Mouse (Mus musculus) G1E (cell line): ENCODE data around the gene Pmm2. TPM values are rescaled to one million over a fixed set of nuclear protein-coding genes. Genes with fewer than 3 reads are reported as not detected.

ENCODE experiments used
- ATAC-seq: 2 replicates; pipeline ENCODE4 v1.8.0; 2016; ENCODE audit warnings: mild to moderate bottlenecking; ENCODE audit not compliant: insufficient number of reproducible peaks, poor library complexity, low FRiP score, severe bottlenecking; ENCODE audit errors: extremely low read depth
- DNase-seq: peaks from one replicate; pipeline ENCODE4 v3.0.0; 2012; ENCODE audit warnings: low spot score
- H3K27me3 ChIP-seq: 2 replicates; pipeline ENCODE4 v1.6.1; 2012; ENCODE audit warnings: mild to moderate bottlenecking, low read length, inconsistent platforms; ENCODE audit not compliant: insufficient read depth
- H3K36me3 ChIP-seq: replicated peaks from 2 replicates; pipeline ENCODE3; 2012; ENCODE audit warnings: mild to moderate bottlenecking, inconsistent platforms
- H3K4me1 ChIP-seq: 2 replicates; pipeline ENCODE4 v1.6.1; 2012; ENCODE audit warnings: low read depth, low read length, inconsistent platforms, mixed read lengths; ENCODE audit not compliant: insufficient read depth
- H3K4me3 ChIP-seq: 2 replicates; pipeline ENCODE4 v1.5.1; 2012; ENCODE audit warnings: low read depth, mild to moderate bottlenecking, inconsistent platforms, low read length, moderate library complexity, mixed read lengths
- H3K9me3 ChIP-seq: replicated peaks from 2 replicates; pipeline ENCODE4 v1.6.1; 2012; ENCODE audit warnings: inconsistent platforms
- CTCF ChIP-seq: IDR thresholded peaks from 2 replicates; pipeline ENCODE4 v1.5.1; 2012; ENCODE audit warnings: low read depth, low read length, inconsistent platforms, mixed read lengths
- GATA1 ChIP-seq: IDR thresholded peaks from 2 replicates; pipeline ENCODE4 v1.6.1; 2012; ENCODE audit warnings: borderline replicate concordance, low read length, inconsistent platforms, mixed read lengths
- GATA2 ChIP-seq: IDR thresholded peaks from 2 replicates; pipeline ENCODE4 v1.6.1; 2012; ENCODE audit warnings: low read depth, low read length, inconsistent platforms, borderline replicate concordance
- POLR2AphosphoS5 ChIP-seq: IDR thresholded peaks from 2 replicates; pipeline ENCODE4 v1.6.1; 2012; ENCODE audit warnings: low read depth, low read length, inconsistent platforms; ENCODE audit not compliant: insufficient replicate concordance
- TAL1 ChIP-seq: conservative IDR thresholded peaks from 2 replicates; pipeline ENCODE4 v1.6.1; 2012; ENCODE audit warnings: low read depth, low read length, inconsistent platforms, mixed read lengths
- polyA plus RNA-seq: library from polyadenylated mRNA; stranded (reverse); fragments of >175 nt; gene quantifications from 2 replicates; pipeline ENCODE4 v1.2.3, GENCODE M21; 2012
- total RNA-seq, 2 experiments: library from RNA; stranded (forward) in 1 of 2; stranded (reverse) in 1 of 2; fragments of 200-1000 nt in 1 of 2; fragments of >200 nt in 1 of 2; fragmentation: Nextera tagmentation in 1 of 2; gene quantifications; 2 replicates each; pipeline ENCODE4 v1.2.3; 2014 to 2017

The Pmm2 gene
- total and polyA plus RNA-seq, 3 experiments = 28.2 to 127 (median 57.3) TPM

DNA sequence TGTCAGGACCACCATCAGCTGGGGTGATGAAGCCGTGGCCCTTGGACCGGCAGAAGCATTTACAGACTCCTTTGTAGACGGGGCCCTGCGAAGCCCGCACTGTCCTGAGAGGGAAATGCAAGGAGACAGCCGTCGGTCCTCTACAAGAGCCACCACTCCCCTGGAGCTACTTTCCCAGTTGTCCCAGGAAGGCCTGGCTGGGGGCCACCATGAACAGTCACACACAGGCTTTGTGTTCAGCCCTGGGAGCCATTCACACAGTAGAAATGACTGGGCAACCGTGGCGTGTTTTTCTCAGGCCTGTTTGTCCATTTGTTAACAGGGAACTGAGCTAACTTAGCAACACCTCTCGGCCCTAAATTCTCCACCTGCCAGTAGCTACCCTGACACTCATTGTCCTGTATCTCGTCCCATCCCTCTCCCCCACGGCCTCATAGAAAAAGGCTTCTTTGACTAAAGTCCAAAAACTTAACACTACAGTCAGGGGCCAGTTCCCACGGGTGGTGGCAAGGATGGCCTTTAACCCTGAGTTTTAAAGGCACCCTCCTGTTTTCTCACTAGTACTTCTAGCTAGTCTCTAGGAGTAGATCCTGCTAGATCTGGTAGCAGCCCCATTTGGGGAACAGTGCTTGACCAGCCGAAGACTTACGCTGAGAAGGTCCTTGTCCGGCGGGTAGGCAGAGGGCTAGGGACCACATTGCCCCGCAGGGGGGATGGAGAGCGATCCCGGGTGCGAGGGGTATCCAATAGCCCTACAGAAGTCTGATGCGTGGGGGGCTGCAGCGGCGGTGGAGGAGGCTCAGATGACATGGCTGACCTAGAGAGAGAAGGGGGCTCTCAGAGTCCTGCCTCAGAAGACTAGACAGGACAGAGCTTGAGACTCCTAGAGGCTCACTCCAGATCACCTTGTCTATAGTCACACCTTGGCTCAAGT, 26.4 kb downstream of the Pmm2 start:
- H3K4me1 ChIP-seq = peaks cover 51% of the 10 kb centered on the region
- TF ChIP-seq GATA2 (no peak), POLR2AphosphoS5 (no peak)
- no peaks in the 10 kb centered on the region for H3K27me3 ChIP-seq
- H3K9me3 ChIP-seq = no peaks in the 10 kb centered on the region
- no peak overlapping the region for H3K4me3 ChIP-seq
- H3K36me3 ChIP-seq = peaks cover 90% of the 10 kb centered on the region
- ATAC-seq = no peak
- DNase-seq = no peak

- no peak for DNase-seq
- Histone ChIP-seq H3K9me3 (no peaks in the 10 kb centered on the region), H3K36me3 (peaks cover 88% of the 10 kb centered on the region), H3K4me3 (no peak overlapping the region), H3K27me3 (no peaks in the 10 kb centered on the region), H3K4me1 (peaks cover 56% of the 10 kb centered on the region)
- TF ChIP-seq GATA2 (no peak), GATA1 (no peak), TAL1 (no peak), CTCF (no peak), POLR2AphosphoS5 (no peak)
- no peak for ATAC-seq
These were observed 27.9 kb downstream of the Pmm2 start for GRCm38 (mm10) chr16:8665367-8665766.

DNA sequence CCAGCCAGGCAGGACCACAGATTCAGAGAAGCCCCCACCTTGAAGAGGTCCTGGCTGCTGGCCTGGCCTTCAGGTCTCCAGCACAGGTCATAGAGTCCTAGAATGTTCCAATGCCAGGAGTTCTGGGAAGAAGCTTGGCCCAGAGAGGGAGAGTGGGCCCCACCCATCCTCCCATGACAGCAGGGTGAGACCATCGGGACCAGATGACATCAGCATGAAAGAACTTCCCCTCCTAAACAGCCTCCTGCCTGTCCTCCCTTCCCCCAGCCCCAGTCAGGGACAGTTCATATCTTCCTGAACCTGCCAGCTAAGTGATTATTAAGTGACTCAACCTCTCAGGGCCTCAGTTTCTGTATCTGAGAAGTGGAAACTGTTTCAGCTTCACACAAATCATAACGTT, 29.0 kb downstream of the Pmm2 start:
- Histone ChIP-seq H3K36me3 (peaks cover 82% of the 10 kb centered on the region), H3K4me1 (peaks cover 57% of the 10 kb centered on the region), H3K9me3 (no peaks in the 10 kb centered on the region), H3K4me3 (no peak overlapping the region), H3K27me3 (no peaks in the 10 kb centered on the region)
- peak; percentile 46 for ATAC-seq
- no peak for TF ChIP-seq TAL1
- no peak for TF ChIP-seq CTCF
- TF ChIP-seq GATA1 = no peak
- no peak for TF ChIP-seq POLR2AphosphoS5
- TF ChIP-seq GATA2 = no peak
- peak; percentile 53 for DNase-seq

DNA sequence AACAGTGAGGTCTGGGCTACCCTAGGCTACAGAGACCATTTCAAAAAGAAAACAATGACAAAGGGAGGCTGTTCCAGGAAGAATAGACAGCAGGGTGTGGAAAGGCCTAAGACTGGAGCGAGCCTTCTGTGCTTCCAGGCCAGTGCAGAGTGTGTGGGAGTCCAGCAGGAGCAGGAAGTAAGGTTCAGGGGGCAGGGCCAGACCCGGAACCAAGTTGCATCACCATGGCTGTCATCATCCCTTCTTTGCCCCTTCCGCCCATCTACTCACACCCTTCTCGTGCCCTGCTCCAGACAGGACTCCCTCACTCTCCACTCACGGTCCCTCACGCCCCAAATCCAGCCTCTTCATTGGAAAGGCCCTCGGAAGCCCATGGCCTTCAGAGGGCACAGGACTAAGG, 29.8 kb downstream of the Pmm2 start:
- Histone ChIP-seq H3K4me1 (peaks cover 63% of the 10 kb centered on the region), H3K4me3 (no peak overlapping the region), H3K27me3 (no peaks in the 10 kb centered on the region), H3K9me3 (no peaks in the 10 kb centered on the region), H3K36me3 (peaks cover 74% of the 10 kb centered on the region)
- ATAC-seq (no peak), DNase-seq (no peak)
- TF ChIP-seq TAL1 (no peak), POLR2AphosphoS5 (no peak)

DNA sequence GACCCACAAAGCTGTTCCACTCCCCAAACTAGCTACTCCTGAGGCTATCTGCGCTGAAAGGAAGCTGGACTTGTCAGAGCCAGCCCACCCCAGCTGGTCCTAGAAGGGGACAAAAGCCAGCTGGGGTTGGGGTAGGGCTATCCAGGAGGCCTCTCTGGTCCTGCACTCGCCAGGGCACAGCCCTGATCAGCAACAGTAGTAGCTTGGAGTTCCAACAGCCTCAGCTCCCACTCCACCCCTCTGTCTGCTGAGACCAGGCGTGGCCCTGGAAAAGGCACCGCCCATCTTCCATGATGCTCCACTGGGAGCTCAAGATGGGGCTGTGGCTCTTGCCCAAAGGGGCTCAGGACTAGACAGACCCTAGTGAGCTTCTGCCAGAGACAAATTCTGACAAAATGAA, 30.3 kb downstream of the Pmm2 start:
- no peak overlapping the region; the same call in 1 of the 2 replicates for H3K4me3 ChIP-seq
- H3K9me3 ChIP-seq = no peaks in the 10 kb centered on the region
- DNase-seq (no peak), ATAC-seq (no peak)
- H3K36me3 ChIP-seq = peaks cover 68% of the 10 kb centered on the region
- H3K27me3 ChIP-seq = no peaks in the 10 kb centered on the region
- TF ChIP-seq CTCF = no peak
- no peak for TF ChIP-seq GATA1
- H3K4me1 ChIP-seq = peaks cover 67% of the 10 kb centered on the region

DNA sequence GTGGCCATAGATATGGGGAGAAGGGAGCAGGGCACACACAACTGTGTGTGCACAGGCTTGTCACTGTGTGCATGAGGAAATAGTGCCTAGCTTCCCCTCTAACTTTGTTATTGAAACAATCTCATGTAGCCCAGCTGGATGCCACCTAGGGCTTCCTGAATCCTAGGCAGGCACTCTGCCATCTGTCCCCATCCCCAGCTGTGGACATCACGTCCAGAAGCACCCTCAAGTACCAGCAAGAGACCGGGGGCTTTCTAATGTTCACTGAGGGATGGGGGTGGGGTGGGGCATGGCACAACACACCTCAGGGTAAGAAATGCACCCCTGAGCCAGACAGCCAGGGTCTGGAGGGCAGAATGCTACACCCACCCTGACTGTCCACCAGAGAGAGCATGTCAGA, 30.9 kb downstream of the Pmm2 start:
- Histone ChIP-seq H3K9me3 (no peaks in the 10 kb centered on the region), H3K4me1 (peaks cover 68% of the 10 kb centered on the region), H3K27me3 (no peaks in the 10 kb centered on the region), H3K36me3 (peaks cover 62% of the 10 kb centered on the region), H3K4me3 (no peak overlapping the region)
- ATAC-seq (no peak), DNase-seq (no peak)
- TF ChIP-seq GATA2 (no peak), CTCF (no peak), TAL1 (no peak), POLR2AphosphoS5 (no peak), GATA1 (no peak)

DNA sequence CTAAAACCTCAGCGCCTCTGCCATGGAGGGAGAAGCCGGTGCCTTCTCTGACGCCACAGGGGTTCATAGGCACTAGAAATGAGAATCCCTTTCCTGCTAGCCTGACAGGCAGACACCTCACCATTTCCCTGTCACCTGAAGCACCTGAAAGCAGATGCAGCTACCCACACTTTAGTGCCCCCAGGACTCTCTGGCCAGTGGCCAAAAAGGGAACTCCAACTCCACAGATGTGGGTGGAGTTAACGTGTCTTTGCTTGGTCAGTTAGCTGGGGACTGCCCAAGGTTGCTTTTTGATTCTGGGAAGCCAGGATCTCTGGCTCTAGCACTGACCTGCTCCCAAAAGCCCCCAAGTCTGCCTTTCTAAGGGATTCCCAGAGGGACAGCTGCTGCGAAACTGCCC, 32.0 kb downstream of the Pmm2 start:
- H3K9me3 ChIP-seq = no peaks in the 10 kb centered on the region
- TF ChIP-seq GATA2 (no peak), GATA1 (no peak), CTCF (no peak), POLR2AphosphoS5 (no peak), TAL1 (no peak)
- peaks cover 75% of the 10 kb centered on the region for H3K4me1 ChIP-seq
- DNase-seq = no peak
- H3K27me3 ChIP-seq = peaks cover 3% of the 10 kb centered on the region; the same call in 1 of the 2 replicates
- peaks cover 52% of the 10 kb centered on the region for H3K36me3 ChIP-seq
- H3K4me3 ChIP-seq = no peak overlapping the region
- ATAC-seq = no peak
